Mouse (Mus musculus) thymus, postnatal 10 days (tissue): ENCODE results near the gene Ttc14.

Source experiments
- DNase-seq, 2 experiments: peaks; one replicate each; pipeline ENCODE4 v3.0.0; 2021; ENCODE audit warnings: low spot score in 2 of 2

Gene Ttc14

GRCm38 (mm10) chr3:33799617-33800512 lies at the start of gene Ttc14:
TSS of gene Ttc14 (plus strand) at chr3:33799832.
- peak; percentile 96 to 97 for DNase-seq

GRCm38 (mm10) chr3:33790975-33791374 lies 8.7 kb upstream of the Ttc14 start:
- DNase-seq, result no peak

GRCm38 (mm10) chr3:33800513-33800820 lies 835 bp downstream of the Ttc14 start:
- no peak for DNase-seq

GRCm38 (mm10) chr3:33807151-33807550 lies 7.5 kb downstream of the Ttc14 start:
- DNase-seq, result no peak

GRCm38 (mm10) chr3:33824135-33824946 lies 24.7 kb downstream of the Ttc14 start:
- peak in 1 of 2 experiments; percentile 8 for DNase-seq

- no peak for DNase-seq
These were observed 32.7 kb downstream of the Ttc14 start for GRCm38 (mm10) chr3:33832351-33832750.

- no peak for DNase-seq
These were observed 36.9 kb downstream of the Ttc14 start for GRCm38 (mm10) chr3:33836576-33836975.

GRCm38 (mm10) chr3:33838877-33839276 lies 39.2 kb downstream of the Ttc14 start:
- no peak for DNase-seq

GRCm38 (mm10) chr3:33843801-33844632 lies 44.4 kb downstream of the Ttc14 start, which contains the start of gene Ccdc39:
TSS of gene Ccdc39 (minus strand) at chr3:33844310.
- peak; percentile 17 to 50 for DNase-seq

GRCm38 (mm10) chr3:33846639-33847038 lies 47.0 kb downstream of the Ttc14 start:
- DNase-seq, result no peak

GRCm38 (mm10) chr3:33850856-33851255 lies 51.2 kb downstream of the Ttc14 start:
- DNase-seq, result no peak

GRCm38 (mm10) chr3:33853062-33853461 lies 53.4 kb downstream of the Ttc14 start:
- no peak for DNase-seq

- no peak for DNase-seq
These were observed 59.3 kb downstream of the Ttc14 start for GRCm38 (mm10) chr3:33858939-33859338.

- no peak for DNase-seq
These were observed 64.4 kb downstream of the Ttc14 start for GRCm38 (mm10) chr3:33864000-33864540.
